Mouse (Mus musculus): ENCODE measurements around the gene Pkmyt1.

The Pkmyt1 gene

GRCm38 (mm10) chr17:23722376-23723125, 3.6 kb upstream of the Pkmyt1 start, which contains the start of gene 1520401A03Rik:
Gene 1520401A03Rik, minus strand, starts transcription at chr17:23722783.
- no peak for DNase-seq (ENCODE audit: low spot score)

- no peak for DNase-seq (ENCODE audit: low spot score)
These were observed 659 bp upstream of the Pkmyt1 start for GRCm38 (mm10) chr17:23725477-23725876.

GRCm38 (mm10) chr17:23726758-23727142, 614 bp downstream of the Pkmyt1 start:
- DNase-seq (ENCODE audit: low spot score) = no peak

- no peak for DNase-seq (ENCODE audit: low spot score)
These were observed 4.3 kb downstream of the Pkmyt1 start for GRCm38 (mm10) chr17:23730441-23730840.

GRCm38 (mm10) chr17:23734341-23734740, 8.2 kb downstream of the Pkmyt1 start:
- no peak for DNase-seq (ENCODE audit: low spot score)

- DNase-seq (ENCODE audit: low spot score) = no peak
These were observed 11.6 kb downstream of the Pkmyt1 start for GRCm38 (mm10) chr17:23737493-23738445.

- no peak for DNase-seq (ENCODE audit: low spot score)
These were observed 12.7 kb downstream of the Pkmyt1 start for GRCm38 (mm10) chr17:23738836-23739201.

- DNase-seq (ENCODE audit: low spot score) = no peak
These were observed 13.3 kb downstream of the Pkmyt1 start for GRCm38 (mm10) chr17:23739202-23740135.

GRCm38 (mm10) chr17:23740136-23740584, 14.0 kb downstream of the Pkmyt1 start:
- peak; percentile 90 for DNase-seq (ENCODE audit: low spot score)

GRCm38 (mm10) chr17:23740598-23741021, 14.5 kb downstream of the Pkmyt1 start, which contains the start of gene Paqr4:
Gene Paqr4, minus strand, starts transcription at chr17:23740867.
- DNase-seq (ENCODE audit: low spot score) = no peak

- DNase-seq (ENCODE audit: low spot score) = no peak
These were observed 15.4 kb downstream of the Pkmyt1 start for GRCm38 (mm10) chr17:23741359-23742209.

- DNase-seq (ENCODE audit: low spot score) = no peak
These were observed 16.2 kb downstream of the Pkmyt1 start for GRCm38 (mm10) chr17:23742210-23742793.

- no peak for DNase-seq (ENCODE audit: low spot score)
These were observed 16.8 kb downstream of the Pkmyt1 start for GRCm38 (mm10) chr17:23742941-23743340.

- DNase-seq (ENCODE audit: low spot score) = no peak
These were observed 17.9 kb downstream of the Pkmyt1 start for GRCm38 (mm10) chr17:23744076-23744475.

GRCm38 (mm10) chr17:23744651-23745050, 18.5 kb downstream of the Pkmyt1 start:
- DNase-seq (ENCODE audit: low spot score) = no peak

GRCm38 (mm10) chr17:23745301-23746251, 19.4 kb downstream of the Pkmyt1 start, which contains the start of gene Kremen2:
Gene Kremen2, minus strand, starts transcription at chr17:23745833.
- DNase-seq (ENCODE audit: low spot score) = no peak

GRCm38 (mm10) chr17:23746311-23746710, 20.2 kb downstream of the Pkmyt1 start:
- no peak for DNase-seq (ENCODE audit: low spot score)

GRCm38 (mm10) chr17:23746767-23747166, 20.6 kb downstream of the Pkmyt1 start:
- no peak for DNase-seq (ENCODE audit: low spot score)

GRCm38 (mm10) chr17:23747471-23747870, 21.3 kb downstream of the Pkmyt1 start:
- no peak for DNase-seq (ENCODE audit: low spot score)
